Mouse (Mus musculus): ENCODE measurements around the gene Meaf6.

DNA sequence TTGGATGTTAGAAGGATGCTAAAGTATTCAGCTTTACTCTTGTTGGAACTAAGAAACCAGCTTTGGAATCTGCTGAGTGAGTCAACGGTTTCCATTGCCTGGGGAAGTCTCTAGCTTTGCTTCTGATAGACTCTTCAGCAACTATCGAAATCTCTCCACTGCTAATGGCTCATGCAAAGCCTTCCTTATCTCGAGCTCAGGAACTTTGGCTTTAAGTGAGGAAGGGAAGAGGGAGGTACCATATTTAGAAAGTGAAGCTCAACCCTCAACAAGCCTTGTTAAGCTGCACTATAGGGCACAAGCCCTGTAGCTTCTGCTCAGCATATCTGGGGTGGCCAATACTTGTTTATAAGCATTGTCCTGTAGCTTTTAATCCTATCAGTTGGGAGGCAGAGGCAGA is 27.7 kb upstream of the Meaf6 start:
- no peak for TF ChIP-seq CTCF (IDR thresholded peaks at IDR 0.05; ENCODE audit: borderline replicate concordance, extremely low read depth, insufficient read depth, insufficient read length)
- TF ChIP-seq POLR2A (IDR thresholded peaks at IDR 0.05; ENCODE audit: borderline replicate concordance, extremely low read depth, insufficient read depth, insufficient read length, poor library complexity, severe bottlenecking), result no peak
